Mouse (Mus musculus) lung, postnatal 14 days (tissue): Measurements from ENCODE around the gene Pcx.

ENCODE experiments used
- DNase-seq: peaks from one replicate; pipeline ENCODE4 v3.0.0; 2021

The Pcx gene

GRCm38 (mm10) chr19:4589081-4589480 is 78.8 kb downstream of the Pcx start:
- no peak for DNase-seq

GRCm38 (mm10) chr19:4590025-4590424 is 79.8 kb downstream of the Pcx start:
- DNase-seq: peak; percentile 43

- DNase-seq: no peak
Measured at GRCm38 (mm10) chr19:4593792-4594522, 83.7 kb downstream of the Pcx start.

GRCm38 (mm10) chr19:4596071-4596470 is 85.8 kb downstream of the Pcx start:
- DNase-seq: no peak

- no peak for DNase-seq
Measured at GRCm38 (mm10) chr19:4602459-4602858, 92.2 kb downstream of the Pcx start.

- DNase-seq: peak; percentile 63
Measured at GRCm38 (mm10) chr19:4603801-4604723, 93.8 kb downstream of the Pcx start.

- DNase-seq: no peak
Measured at GRCm38 (mm10) chr19:4605654-4606053, 95.4 kb downstream of the Pcx start.

GRCm38 (mm10) chr19:4607406-4607805 is 97.1 kb downstream of the Pcx start:
- no peak for DNase-seq

GRCm38 (mm10) chr19:4608511-4608910 is 98.2 kb downstream of the Pcx start:
- DNase-seq: no peak

GRCm38 (mm10) chr19:4610109-4610508 is 99.8 kb downstream of the Pcx start:
- DNase-seq: no peak

GRCm38 (mm10) chr19:4612181-4612961 is 102.1 kb downstream of the Pcx start:
- no peak for DNase-seq

- DNase-seq: no peak
Measured at GRCm38 (mm10) chr19:4613464-4614304, 103.4 kb downstream of the Pcx start.

- no peak for DNase-seq
Measured at GRCm38 (mm10) chr19:4614305-4615150, 104.3 kb downstream of the Pcx start.

- DNase-seq: peak; percentile 84
Measured at GRCm38 (mm10) chr19:4615151-4616093, 105.2 kb downstream of the Pcx start, which contains the start of gene Lrfn4. Lrfn4 (minus strand) TSS chr19:4615667.

GRCm38 (mm10) chr19:4616546-4616945 is 106.3 kb downstream of the Pcx start:
- DNase-seq: no peak

GRCm38 (mm10) chr19:4618183-4618582 is 107.9 kb downstream of the Pcx start:
- peak; percentile 47 for DNase-seq

- no peak for DNase-seq
Measured at GRCm38 (mm10) chr19:4619461-4619860, 109.2 kb downstream of the Pcx start.

- DNase-seq: no peak
Measured at GRCm38 (mm10) chr19:4620721-4621120, 110.4 kb downstream of the Pcx start.

GRCm38 (mm10) chr19:4622780-4623179 is 112.5 kb downstream of the Pcx start:
- no peak for DNase-seq

GRCm38 (mm10) chr19:4623419-4623818 is 113.1 kb downstream of the Pcx start:
- DNase-seq: no peak
